Mouse (Mus musculus) myocyte (in vitro differentiated cells): Measurements from ENCODE around the gene Clstn2. TPM values are rescaled to one million over a fixed set of nuclear protein-coding genes. Genes with fewer than 3 reads are reported as not detected.

Experiments
- H3K27me3 ChIP-seq: one replicate; pipeline ENCODE4 v1.6.1; 2011; ENCODE audit not compliant: control insufficient read depth, insufficient read depth, insufficient read length
- H3K36me3 ChIP-seq: one replicate; pipeline ENCODE4 v1.6.1; 2011; ENCODE audit not compliant: control insufficient read depth, insufficient read depth
- H3K4me2 ChIP-seq: one replicate; pipeline ENCODE4 v1.6.1; 2011; ENCODE audit warnings: low read depth, control low read depth
- H3K4me3 ChIP-seq: one replicate; pipeline ENCODE4 v1.5.1; 2011; ENCODE audit warnings: mild to moderate bottlenecking, control low read depth, moderate library complexity
- H3K79me2 ChIP-seq: one replicate; pipeline ENCODE4 v1.6.1; 2011; ENCODE audit not compliant: control insufficient read depth, insufficient read depth
- H3ac ChIP-seq: one replicate; pipeline ENCODE4 v1.6.1; 2011; ENCODE audit not compliant: control insufficient read depth, insufficient read length
- CEBPB ChIP-seq: IDR thresholded peaks from 2 replicates; pipeline ENCODE4 v1.6.1; 2011; ENCODE audit warnings: mild to moderate bottlenecking, moderate library complexity; ENCODE audit not compliant: poor library complexity, insufficient read depth, severe bottlenecking
- E2F4 ChIP-seq: IDR thresholded peaks from one replicate; pipeline ENCODE4 v1.6.1; 2011; ENCODE audit warnings: mild to moderate bottlenecking, control low read depth, moderate library complexity; ENCODE audit not compliant: insufficient read depth
- MAX ChIP-seq: IDR thresholded peaks from one replicate; pipeline ENCODE4 v1.6.1; 2011; ENCODE audit warnings: low read depth, mild to moderate bottlenecking, control low read depth
- MYOD1 ChIP-seq, 3 experiments: IDR thresholded peaks; one replicate each; pipeline ENCODE4 v1.6.1; 2011; ENCODE audit warnings: control low read depth in 2 of 3, low read depth in 2 of 3, mild to moderate bottlenecking in 2 of 3, moderate library complexity in 1 of 3; ENCODE audit not compliant: insufficient read length in 2 of 3, control insufficient read depth in 1 of 3
- MYOG ChIP-seq, 3 experiments: IDR thresholded peaks; one replicate each; pipeline ENCODE4 v1.6.1; 2011; ENCODE audit warnings: control low read depth in 2 of 3, low read depth in 2 of 3, mild to moderate bottlenecking in 2 of 3; ENCODE audit not compliant: insufficient read length in 2 of 3, control insufficient read depth in 1 of 3, insufficient read depth in 1 of 3
- POLR2A ChIP-seq: IDR thresholded peaks from one replicate; pipeline ENCODE4 v1.6.1; 2011; ENCODE audit warnings: low read depth, mild to moderate bottlenecking, control low read depth, moderate library complexity; ENCODE audit not compliant: insufficient read length
- POLR2AphosphoS2 ChIP-seq: IDR thresholded peaks from one replicate; pipeline ENCODE4 v1.6.1; 2011; ENCODE audit warnings: low read depth, control low read depth; ENCODE audit not compliant: insufficient read length
- REST ChIP-seq: IDR thresholded peaks from one replicate; pipeline ENCODE4 v1.6.1; 2011; ENCODE audit warnings: mild to moderate bottlenecking, control low read depth, moderate library complexity; ENCODE audit not compliant: insufficient read depth, insufficient read length
- SRF ChIP-seq: IDR thresholded peaks from one replicate; pipeline ENCODE4 v1.6.1; 2011; ENCODE audit warnings: low read depth; ENCODE audit not compliant: control insufficient read depth, insufficient read length
- TCF12 ChIP-seq: IDR thresholded peaks from one replicate; pipeline ENCODE4 v1.6.1; 2011; ENCODE audit warnings: mild to moderate bottlenecking, control low read depth; ENCODE audit not compliant: poor library complexity, insufficient read depth, severe bottlenecking
- TCF3 ChIP-seq: IDR thresholded peaks from one replicate; pipeline ENCODE4 v1.6.1; 2011; ENCODE audit warnings: low read depth, control low read depth; ENCODE audit not compliant: insufficient read length
- USF1 ChIP-seq: IDR thresholded peaks from one replicate; pipeline ENCODE4 v1.6.1; 2011; ENCODE audit warnings: low read depth, mild to moderate bottlenecking, control low read depth, moderate library complexity
- polyA plus RNA-seq: library from polyadenylated mRNA; unstranded; fragments of >200 nt; fragmentation: generic; extraction: Trizol; gene quantifications from one replicate; pipeline ENCODE4 v1.2.1, GENCODE M21; 2012; ENCODE audit warnings: missing spikeins

The Clstn2 gene
- polyA plus RNA-seq, 1 experiment: 0.02 TPM

DNA sequence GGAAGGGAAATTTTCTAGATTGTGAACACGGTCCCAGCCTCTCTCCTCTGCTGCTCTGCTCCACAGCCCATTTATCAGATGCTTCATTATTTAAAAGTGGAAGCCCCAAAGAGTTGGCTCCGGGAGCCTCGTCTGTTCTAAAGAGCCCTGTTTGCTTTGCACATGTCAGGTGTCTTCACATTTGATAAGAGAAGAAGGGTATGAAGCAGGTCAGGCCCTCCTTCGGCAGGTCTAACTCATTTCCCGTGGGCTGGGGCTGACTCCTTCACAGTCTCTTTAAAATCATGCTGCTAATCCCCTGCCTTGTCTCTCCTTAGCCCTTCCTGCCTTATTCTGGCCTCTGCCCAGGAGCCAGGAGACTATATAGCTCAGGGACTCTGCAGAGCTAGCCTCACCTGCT is 263.6 kb downstream of the Clstn2 start:
- no peak overlapping the region for H3K4me3 ChIP-seq
- TF ChIP-seq REST: no peak
- no peak for TF ChIP-seq MYOD1 (IDR thresholded peaks at IDR 0.05; ENCODE audit: control insufficient read depth in 1 of 3, insufficient read length in 2 of 3, low read depth in 2 of 3)
- TF ChIP-seq CEBPB: no peak
- H3ac ChIP-seq: no peak overlapping the region
- H3K79me2 ChIP-seq: no peaks in the 10 kb centered on the region
- H3K27me3 ChIP-seq: no peaks in the 10 kb centered on the region
- H3K4me2 ChIP-seq: no peak overlapping the region
- H3K36me3 ChIP-seq: no peaks in the 10 kb centered on the region

DNA sequence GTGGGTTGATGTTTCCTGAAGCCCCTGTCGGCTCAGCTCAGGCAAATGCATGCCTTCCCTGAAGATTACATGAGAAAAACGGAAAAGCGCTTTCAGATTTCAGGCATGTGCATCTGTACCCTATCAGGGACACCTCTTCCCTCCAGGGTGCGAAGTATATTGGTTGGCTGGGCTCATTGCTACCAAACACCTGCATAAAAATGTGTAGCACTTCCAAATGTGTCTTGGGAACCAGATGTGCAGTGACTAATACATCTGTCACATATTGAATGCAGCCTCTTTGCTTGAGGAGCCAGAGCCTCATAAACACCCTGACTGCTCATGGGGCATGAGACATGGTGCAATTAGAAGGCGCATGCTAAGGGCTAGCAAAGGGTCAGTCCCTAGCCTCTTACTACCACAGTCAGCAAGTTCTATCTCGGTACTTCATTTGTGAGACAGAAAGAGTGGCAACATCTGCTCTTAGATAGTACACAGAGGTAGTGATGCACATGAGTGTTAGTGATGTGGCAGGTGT is 267.7 kb downstream of the Clstn2 start:
- H3K27me3 ChIP-seq: no peaks in the 10 kb centered on the region
- no peak overlapping the region for H3K4me2 ChIP-seq
- H3K36me3 ChIP-seq: no peaks in the 10 kb centered on the region
- no peaks in the 10 kb centered on the region for H3K79me2 ChIP-seq
- H3ac ChIP-seq: no peak overlapping the region
- no peak for TF ChIP-seq TCF3
- TF ChIP-seq E2F4: no peak
- TF ChIP-seq CEBPB: no peak
- TF ChIP-seq TCF12: no peak
- TF ChIP-seq POLR2AphosphoS2: no peak
- no peak overlapping the region for H3K4me3 ChIP-seq

DNA sequence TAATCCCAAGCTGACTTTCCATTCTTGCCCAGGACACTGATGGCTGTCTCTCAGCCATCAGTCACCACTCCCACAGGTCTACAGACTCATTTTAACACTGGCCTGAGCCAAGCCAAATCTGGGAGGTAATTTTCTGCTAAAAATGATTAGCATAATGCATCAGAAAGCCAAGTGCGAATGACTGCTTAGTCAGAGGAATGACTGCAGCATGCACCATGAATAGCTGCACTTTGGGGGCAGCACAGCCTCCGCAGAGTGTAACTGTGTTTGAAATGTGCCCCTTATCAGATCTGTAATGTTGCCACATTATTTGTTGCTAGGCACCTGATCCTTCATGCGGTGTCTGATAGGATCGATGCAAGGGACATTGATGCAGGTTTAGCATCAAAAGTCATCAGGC is 269.9 kb downstream of the Clstn2 start:
- Histone ChIP-seq H3K36me3 (no peaks in the 10 kb centered on the region), H3K4me3 (no peak overlapping the region), H3K79me2 (no peaks in the 10 kb centered on the region), H3ac (no peak overlapping the region), H3K4me2 (no peak overlapping the region), H3K27me3 (no peaks in the 10 kb centered on the region)
- TF ChIP-seq TCF3: no peak
- TF ChIP-seq REST: no peak
- TF ChIP-seq POLR2A: no peak
- no peak for TF ChIP-seq TCF12
- TF ChIP-seq USF1: no peak
- no peak for TF ChIP-seq MAX
- TF ChIP-seq MYOD1 (IDR thresholded peaks at IDR 0.05; ENCODE audit: control insufficient read depth in 1 of 3, insufficient read length in 2 of 3, low read depth in 2 of 3): no peak
- no peak for TF ChIP-seq MYOG (IDR thresholded peaks at IDR 0.05; ENCODE audit: control insufficient read depth in 1 of 3, insufficient read depth in 1 of 3, insufficient read length in 2 of 3, low read depth in 2 of 3)
- TF ChIP-seq POLR2AphosphoS2: no peak
- TF ChIP-seq SRF: no peak
- TF ChIP-seq E2F4: no peak
- no peak for TF ChIP-seq CEBPB

DNA sequence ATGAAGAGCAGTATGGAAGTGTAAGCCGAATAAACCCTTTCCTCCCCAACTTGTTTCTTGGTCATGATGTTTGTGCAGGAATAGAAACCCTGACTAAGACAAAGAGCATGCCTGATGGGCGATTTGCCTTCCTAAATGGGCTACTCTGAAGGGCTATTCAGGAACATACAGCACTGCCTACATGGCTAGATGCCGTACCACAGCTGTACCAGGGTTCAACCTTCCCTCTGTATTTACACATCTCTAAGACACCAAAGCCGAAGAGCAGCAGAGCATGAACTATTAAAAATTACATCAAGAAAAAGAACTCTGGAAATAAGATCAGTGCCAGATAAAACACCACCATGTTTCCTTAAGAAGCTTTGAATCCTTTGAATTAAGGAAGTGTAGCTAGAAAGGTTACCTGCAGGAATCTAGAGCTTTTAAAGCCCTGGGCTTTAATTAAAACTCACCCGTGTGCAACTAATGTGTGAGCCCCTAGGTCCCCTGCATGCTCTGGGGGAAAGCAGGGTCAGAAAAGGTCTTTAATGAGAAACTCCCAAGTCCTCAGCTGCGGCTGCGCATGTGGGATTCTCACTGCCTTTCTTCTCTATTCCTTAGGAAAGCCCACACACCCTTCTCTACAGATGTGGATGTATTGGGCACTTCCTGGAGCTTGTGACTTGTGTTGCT is 277.2 kb downstream of the Clstn2 start:
- Histone ChIP-seq H3K4me2 (no peak overlapping the region), H3K4me3 (no peak overlapping the region), H3K79me2 (no peaks in the 10 kb centered on the region), H3K36me3 (no peaks in the 10 kb centered on the region), H3K27me3 (no peaks in the 10 kb centered on the region), H3ac (no peak overlapping the region)
- TF ChIP-seq MYOG (IDR thresholded peaks at IDR 0.05; ENCODE audit: control insufficient read depth in 1 of 3, insufficient read depth in 1 of 3, insufficient read length in 2 of 3, low read depth in 2 of 3) (no peak), TCF12 (no peak), POLR2AphosphoS2 (no peak), SRF (no peak), MYOD1 (IDR thresholded peaks at IDR 0.05; ENCODE audit: control insufficient read depth in 1 of 3, insufficient read length in 2 of 3, low read depth in 2 of 3) (no peak), TCF3 (no peak), USF1 (no peak), CEBPB (no peak)

DNA sequence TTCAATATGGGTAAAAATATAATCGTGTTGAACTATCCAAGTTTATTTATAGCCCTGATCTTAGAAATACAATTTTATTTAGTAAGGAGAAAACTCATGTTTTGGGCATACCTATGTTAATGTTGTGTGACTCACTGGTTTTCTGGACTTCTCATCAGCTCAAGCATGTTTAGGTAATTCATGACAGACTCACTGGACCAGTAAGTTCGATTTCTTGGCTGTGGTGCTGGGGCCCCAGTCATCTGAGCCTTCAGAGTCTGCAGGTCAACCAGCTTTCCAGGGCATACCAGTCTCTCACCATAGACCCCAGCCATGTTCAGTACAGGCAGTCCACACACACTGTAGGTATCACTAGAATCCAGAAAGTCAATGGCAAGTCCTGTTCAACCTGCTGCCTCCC is 279.3 kb downstream of the Clstn2 start:
- H3K79me2 ChIP-seq: no peaks in the 10 kb centered on the region
- H3K4me3 ChIP-seq: no peak overlapping the region

More for the DNA sequence above, 279.3 kb downstream of the Clstn2 start:
- H3ac ChIP-seq: no peak overlapping the region
- TF ChIP-seq REST (no peak), MAX (no peak), SRF (no peak), USF1 (no peak), CEBPB (no peak), E2F4 (no peak), TCF3 (no peak), POLR2AphosphoS2 (no peak), MYOG (IDR thresholded peaks at IDR 0.05; ENCODE audit: control insufficient read depth in 1 of 3, insufficient read depth in 1 of 3, insufficient read length in 2 of 3, low read depth in 2 of 3) (no peak), MYOD1 (IDR thresholded peaks at IDR 0.05; ENCODE audit: control insufficient read depth in 1 of 3, insufficient read length in 2 of 3, low read depth in 2 of 3) (no peak), POLR2A (no peak), TCF12 (no peak)
- no peaks in the 10 kb centered on the region for H3K27me3 ChIP-seq
- H3K36me3 ChIP-seq: no peaks in the 10 kb centered on the region
- H3K4me2 ChIP-seq: no peak overlapping the region
